Mouse (Mus musculus) left cerebral cortex, postnatal 4 days (tissue): ENCODE results near the gene Elovl5. TPM values are rescaled to one million over a fixed set of nuclear protein-coding genes. Genes with fewer than 3 reads are reported as not detected.

ENCODE experiments used
- DNase-seq: peaks from one replicate; pipeline ENCODE4 v3.0.0-alpha.2; 2022
- intact Hi-C: fragments of 180-260 bp; cut with DNase I; formaldehyde crosslinking; loops from one replicate; pipeline ENCODE4 v1.15.1; 2025
- total RNA-seq, 2 experiments: library from RNA; stranded (reverse); gene quantifications; 2 replicates each; pipeline ENCODE4 v1.2.3; 2021

Elovl5 gene
- total RNA-seq, 2 experiments from 2014 or later, result 62.7 to 65.3 TPM

- intact Hi-C loops, result no loop called here
- no peak for DNase-seq
These were observed 10.3 kb downstream of the Elovl5 start for GRCm38 (mm10) chr9:77927431-77927830.

- intact Hi-C loops, result no loop called here
- DNase-seq, result no peak
These were observed 11.6 kb downstream of the Elovl5 start for GRCm38 (mm10) chr9:77928769-77929168.

DNA sequence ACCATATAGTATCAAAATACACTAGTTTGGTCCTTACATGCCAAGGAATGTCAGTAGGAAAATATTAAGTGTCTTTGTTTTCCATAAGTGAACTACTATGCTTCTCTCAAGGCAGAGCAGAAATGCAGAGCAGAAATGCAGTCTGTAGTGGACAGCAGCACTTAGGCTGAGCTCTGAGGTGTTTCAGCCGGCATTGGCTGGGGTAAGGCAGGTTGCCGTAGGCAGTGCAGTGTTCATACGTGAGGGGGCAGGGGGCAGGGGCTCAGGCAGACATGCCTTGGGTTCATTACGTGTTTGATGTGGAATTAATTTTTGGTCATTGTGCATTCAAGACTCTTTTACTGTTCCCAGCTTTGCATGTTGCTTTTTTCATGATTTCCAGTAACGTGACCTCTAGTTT, 12.1 kb downstream of the Elovl5 start:
- DNase-seq, result no peak
- intact Hi-C loops, result no loop called here

GRCm38 (mm10) chr9:77930036-77930859, 13.1 kb downstream of the Elovl5 start:
- no peak for DNase-seq
- intact Hi-C loops, result no loop called here

DNA sequence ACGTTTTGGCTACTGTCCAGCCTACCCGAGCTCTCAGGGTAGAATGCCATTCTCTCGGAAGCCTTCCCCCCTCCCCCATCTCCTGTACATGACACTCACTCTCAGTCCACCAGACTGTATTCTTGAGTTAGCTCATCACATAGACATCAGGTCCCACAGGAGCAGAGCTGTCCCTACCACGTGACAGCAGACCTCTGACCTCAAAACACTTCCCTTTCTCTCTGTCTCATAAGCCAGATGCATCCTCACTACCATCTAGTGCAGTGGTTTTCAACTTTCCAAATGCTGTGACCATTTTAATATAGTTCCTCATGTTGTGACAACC, 13.7 kb downstream of the Elovl5 start:
- intact Hi-C loops, result no loop called here
- no peak for DNase-seq

DNA sequence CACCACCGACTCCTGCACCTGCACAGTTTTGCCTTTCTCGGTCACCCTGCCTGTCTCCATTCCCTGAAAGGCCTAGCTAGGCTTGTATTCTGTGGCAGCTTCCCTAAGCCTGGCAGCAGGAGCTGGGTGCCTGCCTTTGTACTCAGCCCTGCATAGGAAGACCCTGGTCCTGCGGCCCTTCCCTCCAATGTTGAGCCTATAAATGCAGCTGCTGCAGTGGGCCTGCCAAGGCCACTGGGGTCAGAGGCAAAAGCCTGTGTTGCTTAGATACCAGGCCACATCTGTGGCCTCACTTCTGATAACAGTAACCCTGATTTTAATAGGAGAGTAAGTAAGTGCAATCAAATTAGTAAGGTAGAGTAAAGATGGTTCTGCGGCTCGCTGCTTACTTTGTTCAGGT, 14.6 kb downstream of the Elovl5 start:
- intact Hi-C loops, result no loop called here
- DNase-seq, result no peak

DNA sequence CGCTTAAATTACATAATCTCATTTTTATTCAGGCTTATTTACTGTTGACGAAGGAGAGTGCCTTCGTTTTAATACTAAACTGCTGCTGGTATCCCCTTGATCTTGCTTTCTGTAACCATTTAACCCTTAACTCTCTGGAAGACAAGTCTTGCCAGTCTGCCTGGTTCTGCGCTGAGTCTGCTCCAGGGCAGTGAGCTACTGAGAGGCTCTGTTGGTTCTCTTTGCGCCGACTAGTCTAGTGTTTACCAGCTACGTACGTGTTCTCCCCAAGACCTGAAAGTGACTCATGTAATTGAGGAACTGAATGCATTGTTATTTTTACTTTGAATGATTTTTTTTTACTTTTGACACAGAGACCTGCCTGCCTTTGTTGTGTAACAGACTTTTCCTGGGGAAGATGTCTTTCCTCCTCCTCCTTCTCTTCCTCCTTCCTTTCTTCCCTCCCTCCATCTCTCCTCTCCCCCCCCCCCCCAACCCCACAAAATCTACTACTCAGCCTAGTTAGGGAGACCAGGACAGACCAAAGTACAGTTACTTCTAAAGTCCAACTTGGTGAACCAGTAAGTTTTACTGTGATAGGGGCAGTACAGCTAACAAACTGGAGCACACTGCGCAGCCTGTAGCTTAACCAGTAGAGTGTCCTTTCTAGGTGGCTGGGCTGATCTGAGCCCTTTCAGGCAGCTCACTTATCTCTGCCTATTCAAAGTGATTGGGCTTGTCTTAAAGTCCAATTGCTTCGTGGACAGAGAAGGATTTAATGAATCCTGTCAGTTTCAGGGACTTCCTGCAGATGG, 18.9 kb downstream of the Elovl5 start:
- no peak for DNase-seq
- intact Hi-C loops, result no loop called here

- DNase-seq, result no peak
- intact Hi-C loops, result no loop called here
These were observed 20.7 kb downstream of the Elovl5 start for GRCm38 (mm10) chr9:77937875-77938274.

GRCm38 (mm10) chr9:77938761-77939553, 21.8 kb downstream of the Elovl5 start:
- DNase-seq, result no peak

DNA sequence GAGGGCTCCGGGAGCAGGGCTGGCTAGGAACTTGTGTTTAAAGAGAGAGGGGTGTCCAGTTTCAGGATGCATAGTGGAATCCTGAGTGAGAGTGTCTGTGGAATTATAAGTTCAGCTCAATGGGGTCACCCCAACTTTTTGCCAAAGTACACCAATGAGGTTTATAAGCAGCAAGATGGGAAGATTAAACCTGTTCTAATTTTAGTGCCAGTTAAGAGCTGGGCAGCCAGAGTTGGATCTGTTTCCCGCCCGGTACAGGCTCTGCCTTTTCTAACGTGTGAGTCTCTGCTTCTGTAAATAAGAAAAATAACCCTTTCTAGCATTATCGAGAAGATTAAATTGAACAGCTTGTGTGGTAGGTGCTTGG, 22.4 kb downstream of the Elovl5 start:
- no peak for DNase-seq
- intact Hi-C loops, result no loop called here

More at GRCm38 (mm10) chr9:77938761-77939553, 21.8 kb downstream of the Elovl5 start:
- intact Hi-C loops, result no loop called here

- DNase-seq, result no peak
- intact Hi-C loops, result no loop called here
These were observed 23.9 kb downstream of the Elovl5 start for GRCm38 (mm10) chr9:77941058-77941457.

- no peak for DNase-seq
- intact Hi-C loops, result no loop called here
These were observed 24.7 kb downstream of the Elovl5 start for GRCm38 (mm10) chr9:77941836-77942235.

DNA sequence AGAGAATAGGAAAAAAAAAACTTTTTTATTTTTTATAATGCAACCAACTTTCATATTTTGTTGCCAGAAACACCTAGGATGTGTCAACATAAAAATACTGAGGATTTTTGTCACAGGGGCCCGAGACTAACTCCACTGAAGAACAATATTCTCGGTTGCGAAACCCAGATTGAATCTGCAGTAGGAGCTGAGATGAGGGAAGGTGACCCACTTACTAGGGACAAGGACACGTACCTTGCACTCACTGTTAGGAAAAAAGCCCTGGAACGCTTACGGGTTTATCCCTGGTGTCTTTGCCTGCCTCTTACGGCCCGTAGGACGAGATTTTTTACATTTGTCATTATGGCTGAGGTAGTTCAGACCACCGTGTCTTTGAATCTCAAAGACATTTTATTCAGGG, 25.2 kb downstream of the Elovl5 start:
- no peak for DNase-seq
- intact Hi-C loops, result no loop called here

DNA sequence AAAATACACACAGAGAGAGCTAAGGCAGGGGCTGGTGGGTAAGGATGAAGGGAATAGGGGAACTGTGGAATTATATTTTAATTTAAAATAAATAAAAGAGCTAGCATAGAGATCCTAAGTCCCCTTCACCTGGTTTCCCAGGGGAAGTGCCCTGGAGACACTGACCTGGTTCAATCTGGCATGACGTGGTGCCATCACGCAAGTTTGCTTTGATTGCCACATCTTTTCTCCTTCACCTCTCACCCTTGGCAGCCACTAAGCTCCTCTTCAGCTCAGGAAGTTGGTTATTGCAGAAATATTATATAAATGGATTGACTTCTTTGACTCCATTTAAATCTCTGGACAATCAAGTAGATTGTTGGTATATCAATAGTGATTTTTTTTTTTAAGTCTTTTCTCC, 26.2 kb downstream of the Elovl5 start:
- intact Hi-C loops, result no loop called here

GRCm38 (mm10) chr9:77944195-77944594, 27.0 kb downstream of the Elovl5 start:
- DNase-seq, result no peak
- intact Hi-C loops, result no loop called here

More for the DNA sequence above, 26.2 kb downstream of the Elovl5 start:
- DNase-seq, result no peak

GRCm38 (mm10) chr9:77945792-77946666, 28.9 kb downstream of the Elovl5 start:
- intact Hi-C loops, result no loop called here
- no peak for DNase-seq

- intact Hi-C loops, result no loop called here
- no peak for DNase-seq
These were observed 31.1 kb downstream of the Elovl5 start for GRCm38 (mm10) chr9:77948214-77948613.

DNA sequence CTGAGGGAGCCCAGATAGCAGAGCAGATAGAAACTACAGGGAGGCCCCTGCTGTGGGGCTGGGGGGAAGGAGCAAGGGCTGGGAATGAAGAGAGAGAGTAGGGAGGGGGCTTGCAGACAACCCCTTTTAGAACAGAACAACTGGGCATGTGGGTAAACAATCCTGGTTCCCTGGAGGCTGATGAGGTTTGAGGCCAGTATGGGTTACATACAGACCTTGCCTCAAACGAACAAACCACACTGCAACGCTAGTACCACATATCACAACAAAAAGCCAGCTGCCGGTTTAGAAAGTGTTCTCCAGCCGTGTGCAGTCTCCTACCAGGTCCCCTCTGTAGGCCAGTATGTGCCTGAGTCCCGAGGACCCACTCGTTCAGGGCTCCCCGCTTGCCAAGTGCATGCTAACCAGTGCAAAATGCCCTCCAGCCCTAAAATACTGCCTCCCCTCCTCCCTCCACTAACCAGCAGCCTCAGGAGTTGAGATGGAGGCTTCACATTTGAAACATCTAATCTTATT, 32.6 kb downstream of the Elovl5 start:
- DNase-seq, result no peak
- intact Hi-C loops, result no loop called here

GRCm38 (mm10) chr9:77950841-77951475, 33.8 kb downstream of the Elovl5 start:
- DNase-seq, result peak; percentile 30
- intact Hi-C loops, result no loop called here

DNA sequence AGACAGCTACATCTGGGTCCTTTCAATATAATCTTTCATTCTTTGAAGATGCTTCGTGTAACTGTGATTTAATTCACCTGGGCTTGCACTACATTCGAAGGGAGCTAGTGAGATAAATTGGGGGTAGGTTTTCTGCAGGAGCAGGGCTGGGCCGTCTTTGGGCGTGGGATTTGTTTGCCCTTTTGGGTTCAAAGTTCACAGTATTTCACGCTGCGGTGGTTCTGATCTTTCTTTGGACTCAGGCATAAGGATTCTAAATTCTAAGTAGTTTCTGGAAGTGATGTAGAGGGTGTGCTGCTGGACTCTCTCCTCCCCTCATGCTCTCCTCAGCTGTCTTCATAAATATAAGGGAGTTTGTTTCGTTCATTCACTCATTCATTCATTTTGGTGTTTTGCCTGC, 34.8 kb downstream of the Elovl5 start:
- DNase-seq, result no peak
- intact Hi-C loops, result no loop called here
